Mouse (Mus musculus) stomach, postnatal 0 days (tissue): ENCODE data around the gene Ahsg.

Experiments
- CTCF ChIP-seq: IDR thresholded peaks from 2 replicates; pipeline ENCODE4 v1.5.1; 2016; ENCODE audit warnings: antibody characterized with exemption, low read depth, mild to moderate bottlenecking, moderate library complexity
- EP300 ChIP-seq: optimal IDR thresholded peaks from 2 replicates; pipeline ENCODE3; 2016; ENCODE audit warnings: antibody characterized with exemption

GRCm38 (mm10) chr16:22848331-22848730 is 42.7 kb upstream of the Ahsg start:
- no peak for TF ChIP-seq CTCF
- TF ChIP-seq EP300, result no peak
